ENCODE assay signal across 22 mouse cellular contexts in the genomic region with DNA sequence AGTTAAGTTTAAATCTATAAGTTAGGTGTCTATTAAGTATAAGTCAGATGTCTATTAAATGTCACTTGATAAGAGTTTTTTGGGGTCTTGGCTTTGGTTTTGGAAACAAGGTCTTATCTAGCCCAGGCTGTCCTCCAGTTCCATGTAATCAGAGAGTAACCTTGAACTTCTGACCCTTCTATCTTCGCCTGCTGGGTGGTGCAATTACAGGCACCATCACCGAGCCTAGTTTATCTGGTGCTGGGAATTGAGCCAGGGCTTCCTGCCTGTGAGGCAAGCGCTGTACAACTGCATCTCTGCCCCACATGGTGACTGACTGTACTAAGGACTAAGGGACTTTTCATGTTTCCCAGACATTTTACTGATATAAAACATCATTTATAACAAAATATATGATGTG. TPM values are rescaled to one million over a fixed set of nuclear protein-coding genes. Genes with fewer than 3 reads are reported as not detected.
DNase-seq lines count a peak whose midpoint lies in the region; TF ChIP-seq lines count a peak whose summit lies in the region.
"Had no signal": no experiment of that assay in that cellular context is flagged by ENCODE, and none has a peak within 500 bp of the region (broad histone marks: within the 10 kb centered on the region; RNA-seq: fewer than 3 reads in every experiment).

No protein-coding gene starts in this region.

- no peak for TF ChIP-seq POLR2A in liver, adult 2 months (IDR thresholded peaks at IDR 0.05; ENCODE audit: extremely low read depth, insufficient read depth, low read length)

- no peaks in the 10 kb centered on the region for H3K79me2 ChIP-seq in liver, adult 2 months (ENCODE audit: control insufficient read depth, insufficient read depth, low read length)

- no peak overlapping the region for H3K9ac ChIP-seq in liver, adult 2 months (ENCODE audit: low read depth, low read length)
- H3K9ac ChIP-seq: heart, embryonic 15.5 days; hindbrain, embryonic 12.5 days; liver, embryonic 13.5 days; midbrain, embryonic 13.5 days; neural tube, embryonic 13.5 days had no signal

- H3K4me1 ChIP-seq in liver, adult 2 months (ENCODE audit: control insufficient read depth, insufficient read depth, low read length): peaks cover 5% of the 10 kb centered on the region
- H3K4me1 ChIP-seq: heart, embryonic 15.5 days; hindbrain, embryonic 12.5 days; liver, embryonic 13.5 days; midbrain, embryonic 13.5 days; neural tube, embryonic 13.5 days had no signal

- TF ChIP-seq CTCF in liver, adult 2 months (IDR thresholded peaks at IDR 0.05; ENCODE audit: low read depth, low read length): no peak

- no peak overlapping the region for H3K27ac ChIP-seq in liver, adult 2 months (replicated peaks; ENCODE audit: insufficient read depth, low read depth, low read length)
- H3K27ac ChIP-seq: heart, embryonic 15.5 days; hindbrain, embryonic 12.5 days; liver, embryonic 13.5 days; midbrain, embryonic 13.5 days; neural tube, embryonic 13.5 days had no signal

- H3K36me3 ChIP-seq in liver, adult 2 months (ENCODE audit: control insufficient read depth, insufficient read depth, low read length): no peaks in the 10 kb centered on the region
- H3K36me3 ChIP-seq: heart, embryonic 15.5 days; hindbrain, embryonic 12.5 days; liver, embryonic 13.5 days; midbrain, embryonic 13.5 days; neural tube, embryonic 13.5 days had no signal

- H3K27me3 ChIP-seq in liver, adult 2 months (ENCODE audit: control insufficient read depth, insufficient read depth, low read length): no peaks in the 10 kb centered on the region
- H3K27me3 ChIP-seq: heart, embryonic 15.5 days; hindbrain, embryonic 12.5 days; liver, embryonic 13.5 days; midbrain, embryonic 13.5 days; neural tube, embryonic 13.5 days had no signal

- no peak overlapping the region for H3K4me3 ChIP-seq in liver, adult 2 months (ENCODE audit: insufficient read depth, low read depth, low read length)
- H3K4me3 ChIP-seq: heart, embryonic 15.5 days; hindbrain, embryonic 12.5 days; liver, embryonic 13.5 days; midbrain, embryonic 13.5 days; neural tube, embryonic 13.5 days had no signal

- DNase-seq in adrenal gland, adult (ENCODE audit: inconsistent age in 2 of 2, low spot score in 1 of 2): peak; percentile 10 to 63
- DNase-seq in adrenal gland, adult 18-20 months (ENCODE audit: low spot score in 2 of 2): no peak
- DNase-seq in liver, adult 2 months (ENCODE audit: extremely low read depth, low read depth, low spot score): peak; percentile 94
- DNase-seq in liver: no peak
- peak; percentile 33 for DNase-seq in R1 (ENCODE audit: low read depth, low spot score)
- DNase-seq in heart, postnatal 4 days: peak; percentile 26
- DNase-seq in T-cell, adult 2 months (ENCODE audit: low spot score): no peak
- no peak for DNase-seq in left cerebral cortex, adult 11 months (ENCODE audit: low spot score)
- DNase-seq: cerebellum, adult 11 months; cerebellum, postnatal 14 days; embryo, embryonic 11 days; gastrocnemius, postnatal 36 days; kidney, adult 2 months; kidney, postnatal 25 days; layer of hippocampus, adult 9-11 months; liver, embryonic 13.5 days; thymus, adult 18-20 months; thymus, postnatal 4 days had no signal

- 5% methylated on average over 3 of the region's 3 CpGs for WGBS in liver, adult 2 months

RNA-seq across cellular contexts. Expression of gene Cmc1, which starts 10.0 kb away (rescaled TPM):
- total RNA-seq in adrenal gland, adult 18-20 months (2021): 10 to 100 TPM; 31.9 to 32.1 TPM
- total RNA-seq in liver, adult 2 months (2014; rRNA removed): 11.5 and 15.9 TPM in 2 replicates
- polyA plus RNA-seq in liver, adult 2 months (2012; rRNA removed): 2.6 and 3.1 TPM in 2 replicates
- 10 to 100 TPM; 25.9 to 27.9 TPM for total RNA-seq in heart, postnatal 4 days (2021)

Comparison
In these comparisons a context has a peak if more than half of its experiments do, and no peak if none do; other contexts are left out.
1. DNase-seq: peak in adrenal gland, adult (2 of 2), liver, adult 2 months (single experiment), R1 (single experiment) and heart, postnatal 4 days (single experiment); none in adrenal gland, adult 18-20 months (0 of 2), liver (single experiment), T-cell, adult 2 months (single experiment) and left cerebral cortex, adult 11 months (single experiment).